Mouse (Mus musculus) brain, embryonic 14.5 days (tissue): Measurements from ENCODE around the gene Dnajc22. TPM values are rescaled to one million over a fixed set of nuclear protein-coding genes. Genes with fewer than 3 reads are reported as not detected.

Source experiments
- DNase-seq: peaks from one replicate; pipeline ENCODE4 v3.0.0-alpha.2; 2011; ENCODE audit warnings: low read depth
- CTCF ChIP-seq: fragments of 200-500 bp; IDR thresholded peaks from 2 replicates; pipeline ENCODE4 v1.5.1; 2012; ENCODE audit warnings: inconsistent platforms, mild to moderate bottlenecking, moderate library complexity, borderline replicate concordance; ENCODE audit not compliant: insufficient read depth, insufficient read length; ENCODE audit errors: extremely low read depth
- POLR2A ChIP-seq: fragments of 200-500 bp; IDR thresholded peaks from 2 replicates; pipeline ENCODE4 v1.6.1; 2012; ENCODE audit warnings: mild to moderate bottlenecking, inconsistent platforms, borderline replicate concordance; ENCODE audit not compliant: poor library complexity, insufficient read depth, insufficient read length, severe bottlenecking; ENCODE audit errors: extremely low read depth
- polyA plus RNA-seq: library from polyadenylated mRNA; depleted of rRNA; stranded (reverse); fragments of >200 nt; gene quantifications from 2 replicates; pipeline ENCODE4 v1.2.3, GENCODE M21; 2012; rRNA removed

Gene Dnajc22
- polyA plus RNA-seq, 1 experiment: 0.82 TPM

- DNase-seq: no peak
- TF ChIP-seq POLR2A (no peak), CTCF (no peak)
Observed at GRCm38 (mm10) chr15:99151324-99151723, 58.4 kb downstream of the Dnajc22 start.

GRCm38 (mm10) chr15:99153466-99153865 is 60.5 kb downstream of the Dnajc22 start:
- TF ChIP-seq CTCF (no peak), POLR2A (no peak)
- no peak for DNase-seq

Other genes with a start within 250 kb of the Dnajc22 start
- gene Kmt2d, start 222.0 kb upstream of the Dnajc22 start, polyA plus RNA-seq: 18.4 and 37.5 TPM in 2 replicates
- gene Rhebl1, start 198.6 kb upstream of the Dnajc22 start, polyA plus RNA-seq: 24.6 and 40.8 TPM in 2 replicates
- gene Dhh, start 194.6 kb upstream of the Dnajc22 start, polyA plus RNA-seq: 0.37 and 0.88 TPM in 2 replicates
- gene Lmbr1l, start 174.9 kb upstream of the Dnajc22 start, polyA plus RNA-seq: 106 and 176 TPM in 2 replicates
- gene Tuba1b, start 158.6 kb upstream of the Dnajc22 start, polyA plus RNA-seq: 2,160 and 2,864 TPM in 2 replicates
- gene Gm49450, start 139.6 kb upstream of the Dnajc22 start, polyA plus RNA-seq: 136 and 183 TPM in 2 replicates
- gene Tuba1a, start 139.5 kb upstream of the Dnajc22 start, polyA plus RNA-seq: 11,216 and 14,471 TPM in 2 replicates
- gene Tuba1c, start 63.3 kb upstream of the Dnajc22 start, polyA plus RNA-seq: 62.6 and 100 TPM in 2 replicates
- gene Prph, start 38.0 kb upstream of the Dnajc22 start, polyA plus RNA-seq: 14.0 and 47.0 TPM in 2 replicates
- gene Troap, start 18.6 kb upstream of the Dnajc22 start, polyA plus RNA-seq: 12.1 and 27.9 TPM in 2 replicates
- gene C1ql4, start 5.4 kb upstream of the Dnajc22 start, polyA plus RNA-seq: 7.0 and 15.6 TPM in 2 replicates
- gene Spats2, start 32.7 kb downstream of the Dnajc22 start, polyA plus RNA-seq: 47.3 and 50.4 TPM in 2 replicates
- 3.0 and 6.6 TPM in 2 replicates for gene Kcnh3, start 131.7 kb downstream of the Dnajc22 start, polyA plus RNA-seq
- gene Mcrs1, start 158.8 kb downstream of the Dnajc22 start, polyA plus RNA-seq: 151 and 174 TPM in 2 replicates
- gene Prpf40b, start 201.9 kb downstream of the Dnajc22 start, polyA plus RNA-seq: 180 and 198 TPM in 2 replicates
- gene Fam186b, start 202.7 kb downstream of the Dnajc22 start, polyA plus RNA-seq: 0.28 and 0.36 TPM in 2 replicates